Mouse (Mus musculus): ENCODE results near the gene Ankrd65. TPM values are rescaled to one million over a fixed set of nuclear protein-coding genes. Genes with fewer than 3 reads are reported as not detected.
"Not testable (repeated sequence)": the region's sequence is repeated elsewhere in the genome, so short reads cannot be mapped to it uniquely, and the experiment has no call there.

The Ankrd65 gene
- polyA plus RNA-seq, 1 experiment from 2014 or later = 0.24 TPM

- no peak overlapping the region for H3K9ac ChIP-seq
- peaks cover 37% of the 10 kb centered on the region for H3K4me1 ChIP-seq
- H3K4me2 ChIP-seq = no peak overlapping the region
- H3K4me3 ChIP-seq = no peak overlapping the region
- peaks cover 15% of the 10 kb centered on the region; the same call in 1 of the 2 replicates for H3K27me3 ChIP-seq
- no peaks in the 10 kb centered on the region for H3K9me3 ChIP-seq
- no peak for ATAC-seq (ENCODE audit: insufficient number of reproducible peaks, insufficient read depth, low FRiP score, low TSS enrichment, low read depth)
- 78% methylated on average over 3 of the region's 3 CpGs for WGBS
- H3K36me3 ChIP-seq = no peaks in the 10 kb centered on the region
- peak overlapping the region; percentile 75; the same call in 1 of the 2 replicates for H3K27ac ChIP-seq
These were observed 14.4 kb upstream of the Ankrd65 start for GRCm38 (mm10) chr4:155775855-155776254.

GRCm38 (mm10) chr4:155776704-155777335 is 13.4 kb upstream of the Ankrd65 start:
- H3K9ac ChIP-seq = no peak overlapping the region
- 17% methylated on average over 2 of the region's 2 CpGs for WGBS
- H3K4me1 ChIP-seq = peaks cover 38% of the 10 kb centered on the region
- no peak for ATAC-seq (ENCODE audit: insufficient number of reproducible peaks, insufficient read depth, low FRiP score, low TSS enrichment, low read depth)
- no peak overlapping the region for H3K4me3 ChIP-seq
- H3K27me3 ChIP-seq = peaks cover 10% of the 10 kb centered on the region; the same call in 1 of the 2 replicates
- no peak overlapping the region for H3K27ac ChIP-seq
- H3K36me3 ChIP-seq = no peaks in the 10 kb centered on the region
- no peaks in the 10 kb centered on the region for H3K9me3 ChIP-seq
- H3K4me2 ChIP-seq = no peak overlapping the region

GRCm38 (mm10) chr4:155777816-155778215 is 12.4 kb upstream of the Ankrd65 start:
- H3K9me3 ChIP-seq = no peaks in the 10 kb centered on the region
- H3K27ac ChIP-seq = no peak overlapping the region
- 73% methylated on average over 2 of the region's 2 CpGs for WGBS
- H3K4me1 ChIP-seq = peaks cover 38% of the 10 kb centered on the region
- no peak for ATAC-seq (ENCODE audit: insufficient number of reproducible peaks, insufficient read depth, low FRiP score, low TSS enrichment, low read depth)
- no peaks in the 10 kb centered on the region for H3K36me3 ChIP-seq
- H3K4me3 ChIP-seq = no peak overlapping the region
- H3K9ac ChIP-seq = no peak overlapping the region
- H3K4me2 ChIP-seq = no peak overlapping the region
- peaks cover 9% of the 10 kb centered on the region; the same call in 1 of the 2 replicates for H3K27me3 ChIP-seq

- no peaks in the 10 kb centered on the region for H3K36me3 ChIP-seq
- H3K4me2 ChIP-seq = no peak overlapping the region
- H3K27ac ChIP-seq = no peak overlapping the region
- peaks cover 24% of the 10 kb centered on the region for H3K4me1 ChIP-seq
- no peaks in the 10 kb centered on the region for H3K9me3 ChIP-seq
- H3K4me3 ChIP-seq = no peak overlapping the region
- 86% methylated on average over 4 of the region's 4 CpGs for WGBS
- ATAC-seq (ENCODE audit: insufficient number of reproducible peaks, insufficient read depth, low FRiP score, low TSS enrichment, low read depth) = no peak
- no peaks in the 10 kb centered on the region for H3K27me3 ChIP-seq
- no peak overlapping the region for H3K9ac ChIP-seq
These were observed 10.7 kb upstream of the Ankrd65 start for GRCm38 (mm10) chr4:155779498-155779897.

- H3K9ac ChIP-seq = no peak overlapping the region
- WGBS = 37% methylated on average over 6 of the region's 6 CpGs
- no peak for ATAC-seq (ENCODE audit: insufficient number of reproducible peaks, insufficient read depth, low FRiP score, low TSS enrichment, low read depth)
- H3K4me3 ChIP-seq = no peak overlapping the region
- no peak overlapping the region for H3K27ac ChIP-seq
- no peaks in the 10 kb centered on the region for H3K36me3 ChIP-seq
- H3K9me3 ChIP-seq = no peaks in the 10 kb centered on the region
- no peaks in the 10 kb centered on the region for H3K27me3 ChIP-seq
- peaks cover 16% of the 10 kb centered on the region for H3K4me1 ChIP-seq
- H3K4me2 ChIP-seq = no peak overlapping the region
These were observed 9.3 kb upstream of the Ankrd65 start for GRCm38 (mm10) chr4:155780895-155781294.

- no peaks in the 10 kb centered on the region for H3K36me3 ChIP-seq
- no peak overlapping the region; the same call in 1 of the 2 replicates for H3K27ac ChIP-seq
- H3K27me3 ChIP-seq = no peaks in the 10 kb centered on the region
- 40% methylated on average over 16 of the region's 16 CpGs for WGBS
- H3K9me3 ChIP-seq = no peaks in the 10 kb centered on the region
- H3K4me3 ChIP-seq = peak overlapping the region; percentile 66
- peak overlapping the region; percentile 85 for H3K9ac ChIP-seq
- ATAC-seq (ENCODE audit: insufficient number of reproducible peaks, insufficient read depth, low FRiP score, low TSS enrichment, low read depth) = 0 out of 2 replicates have a peak, but pooled peaks have one; percentile 6
- H3K4me1 ChIP-seq = peaks cover 10% of the 10 kb centered on the region
- peak overlapping the region; percentile 66 for H3K4me2 ChIP-seq
These were observed 6.7 kb upstream of the Ankrd65 start for GRCm38 (mm10) chr4:155783486-155784080.

- peak overlapping the region; percentile 66 for H3K4me3 ChIP-seq
- H3K4me1 ChIP-seq = peaks cover 10% of the 10 kb centered on the region
- H3K36me3 ChIP-seq = no peaks in the 10 kb centered on the region
These were observed 6.0 kb upstream of the Ankrd65 start for GRCm38 (mm10) chr4:155784081-155784701.

GRCm38 (mm10) chr4:155785246-155785645 is 5.0 kb upstream of the Ankrd65 start:
- no peak overlapping the region for H3K27ac ChIP-seq
- H3K27me3 ChIP-seq = no peaks in the 10 kb centered on the region
- H3K4me1 ChIP-seq = peaks cover 10% of the 10 kb centered on the region
- no peaks in the 10 kb centered on the region for H3K9me3 ChIP-seq
- ATAC-seq (ENCODE audit: insufficient number of reproducible peaks, insufficient read depth, low FRiP score, low TSS enrichment, low read depth) = no peak
- H3K4me2 ChIP-seq = no peak overlapping the region
- no peak overlapping the region for H3K9ac ChIP-seq
- WGBS = 73% methylated on average over 10 of the region's 10 CpGs
- H3K36me3 ChIP-seq = no peaks in the 10 kb centered on the region
- H3K4me3 ChIP-seq = no peak overlapping the region

More at GRCm38 (mm10) chr4:155784081-155784701, 6.0 kb upstream of the Ankrd65 start:
- Histone ChIP-seq H3K27me3 (no peaks in the 10 kb centered on the region), H3K4me2 (peak overlapping the region; percentile 66), H3K9me3 (no peaks in the 10 kb centered on the region), H3K27ac (peak overlapping the region; percentile 81), H3K9ac (peak overlapping the region; percentile 85)
- WGBS = under 1% methylated on average over 52 of the region's 52 CpGs
- ATAC-seq (ENCODE audit: insufficient number of reproducible peaks, insufficient read depth, low FRiP score, low TSS enrichment, low read depth) = peak; percentile 60; the same call in 1 of the 2 replicates

- peak within 1 kb of the TSS; percentile 66 for H3K4me2 ChIP-seq
- WGBS = 55% methylated on average over 5 of the region's 5 CpGs
- H3K27me3 ChIP-seq = no peaks in the 10 kb centered on the region
- no peak for ATAC-seq (ENCODE audit: insufficient number of reproducible peaks, insufficient read depth, low FRiP score, low TSS enrichment, low read depth)
- H3K36me3 ChIP-seq = no peaks in the 10 kb centered on the region
- no peaks in the 10 kb centered on the region for H3K9me3 ChIP-seq
- H3K9ac ChIP-seq = peak within 1 kb of the TSS; percentile 85; the same call in 1 of the 2 replicates
- peaks cover 9% of the 10 kb centered on the region for H3K4me1 ChIP-seq
- H3K4me3 ChIP-seq = peak within 1 kb of the TSS; percentile 66
- no peak within 1 kb of the TSS for H3K27ac ChIP-seq
These were observed 4.4 kb upstream of the Ankrd65 start, which contains the start of gene Tmem88b for GRCm38 (mm10) chr4:155785819-155786218. TSS of gene Tmem88b (minus strand) at chr4:155785874.

GRCm38 (mm10) chr4:155788300-155788699 is 1.9 kb upstream of the Ankrd65 start:
- ATAC-seq (ENCODE audit: insufficient number of reproducible peaks, insufficient read depth, low FRiP score, low TSS enrichment, low read depth) = no peak
- Histone ChIP-seq H3K9ac (no peak overlapping the region), H3K36me3 (no peaks in the 10 kb centered on the region), H3K9me3 (no peaks in the 10 kb centered on the region), H3K27me3 (no peaks in the 10 kb centered on the region), H3K4me1 (peaks cover 7% of the 10 kb centered on the region), H3K4me2 (no peak overlapping the region), H3K4me3 (no peak overlapping the region), H3K27ac (no peak overlapping the region)
- WGBS = 70% methylated on average over 3 of the region's 3 CpGs

- ATAC-seq (ENCODE audit: insufficient number of reproducible peaks, insufficient read depth, low FRiP score, low TSS enrichment, low read depth); H3K4me1 ChIP-seq; H3K9ac ChIP-seq; H3K4me3 ChIP-seq; H3K27ac ChIP-seq; H3K27me3 ChIP-seq; H3K4me2 ChIP-seq; H3K9me3 ChIP-seq; H3K36me3 ChIP-seq: not testable (repeated sequence)
- 82% methylated on average over 4 of the region's 4 CpGs for WGBS
These were observed 1.4 kb upstream of the Ankrd65 start for GRCm38 (mm10) chr4:155788833-155789232.

Measured in embryonic facial prominence, embryonic 13.5 days (tissue).